Mouse (Mus musculus) intestine, embryonic 16.5 days (tissue): Measurements from ENCODE around the gene Ccdc102a. TPM values are rescaled to one million over a fixed set of nuclear protein-coding genes. Genes with fewer than 3 reads are reported as not detected.

Experiments used
- ATAC-seq: fragments of 200-750 bp; cut with Nextera tagmentation; 2 replicates; pipeline ENCODE4 v1.8.0; 2017; ENCODE audit warnings: moderate TSS enrichment, moderate library complexity
- H3K27ac ChIP-seq: fragments of 300-500 bp; sonication (generic); 2 replicates; pipeline ENCODE4 v1.5.1; 2014; ENCODE audit warnings: mild to moderate bottlenecking, low read length
- H3K27me3 ChIP-seq: fragments of 300-500 bp; sonication (generic); replicated peaks from 2 replicates; pipeline ENCODE4 v1.6.1; 2014; ENCODE audit warnings: low read length, control low read depth, mixed read lengths; ENCODE audit not compliant: control insufficient read depth, insufficient read depth
- H3K36me3 ChIP-seq: fragments of 300-500 bp; sonication (generic); 2 replicates; pipeline ENCODE4 v1.6.1; 2014; ENCODE audit warnings: low read length, control low read depth; ENCODE audit not compliant: control insufficient read depth, insufficient read depth
- H3K4me1 ChIP-seq: fragments of 300-500 bp; sonication (generic); 2 replicates; pipeline ENCODE4 v1.6.1; 2014; ENCODE audit warnings: low read length, control low read depth, mixed read lengths; ENCODE audit not compliant: control insufficient read depth, insufficient read depth
- H3K4me2 ChIP-seq: fragments of 300-500 bp; sonication (generic); 2 replicates; pipeline ENCODE4 v1.6.1; 2014; ENCODE audit warnings: low read depth, low read length, control low read depth
- H3K4me3 ChIP-seq: fragments of 300-500 bp; sonication (generic); 2 replicates; pipeline ENCODE4 v1.5.1; 2014; ENCODE audit warnings: mild to moderate bottlenecking, low read length
- H3K9ac ChIP-seq: fragments of 300-500 bp; sonication (generic); 2 replicates; pipeline ENCODE4 v1.6.1; 2014; ENCODE audit warnings: low read depth, low read length
- H3K9me3 ChIP-seq: fragments of 300-500 bp; sonication (generic); 2 replicates; pipeline ENCODE4 v1.6.1; 2016; ENCODE audit warnings: low read length, control low read depth; ENCODE audit not compliant: control insufficient read depth
- WGBS: fragments of 180-500 bp; shearing (Covaris S2); extraction: QIAGEN DNeasy Blood & Tissue Kit; methylation state at CpG from one replicate; pipeline ENCODE4 v1.1.7; 2014; 5-methylcytosine and 5-hydroxymethylcytosine counted together
- polyA plus RNA-seq: library from polyadenylated mRNA; unstranded; fragments of >200 nt; fragmentation: Nextera tagmentation; extraction: Ambion mirVana; gene quantifications from 2 replicates; pipeline ENCODE4 v1.2.1, GENCODE M21; 2015

Gene Ccdc102a
- polyA plus RNA-seq, 1 experiment from 2014 or later = 10.9 TPM

- Histone ChIP-seq H3K4me1 (peaks cover 64% of the 10 kb centered on the region), H3K36me3 (0 out of 2 replicates have a peak, but pooled peaks cover 5% of the 10 kb centered on the region), H3K4me2 (peak overlapping the region; percentile 96), H3K9ac (peak overlapping the region; percentile 70), H3K4me3 (peak overlapping the region; percentile 59), H3K27ac (peak overlapping the region; percentile 92), H3K27me3 (no peaks in the 10 kb centered on the region), H3K9me3 (no peaks in the 10 kb centered on the region)
- WGBS = 34% methylated on average over 3 of the region's 3 CpGs
- ATAC-seq = no peak
These were observed 45.7 kb downstream of the Ccdc102a start for GRCm38 (mm10) chr8:94872156-94872555.

DNA sequence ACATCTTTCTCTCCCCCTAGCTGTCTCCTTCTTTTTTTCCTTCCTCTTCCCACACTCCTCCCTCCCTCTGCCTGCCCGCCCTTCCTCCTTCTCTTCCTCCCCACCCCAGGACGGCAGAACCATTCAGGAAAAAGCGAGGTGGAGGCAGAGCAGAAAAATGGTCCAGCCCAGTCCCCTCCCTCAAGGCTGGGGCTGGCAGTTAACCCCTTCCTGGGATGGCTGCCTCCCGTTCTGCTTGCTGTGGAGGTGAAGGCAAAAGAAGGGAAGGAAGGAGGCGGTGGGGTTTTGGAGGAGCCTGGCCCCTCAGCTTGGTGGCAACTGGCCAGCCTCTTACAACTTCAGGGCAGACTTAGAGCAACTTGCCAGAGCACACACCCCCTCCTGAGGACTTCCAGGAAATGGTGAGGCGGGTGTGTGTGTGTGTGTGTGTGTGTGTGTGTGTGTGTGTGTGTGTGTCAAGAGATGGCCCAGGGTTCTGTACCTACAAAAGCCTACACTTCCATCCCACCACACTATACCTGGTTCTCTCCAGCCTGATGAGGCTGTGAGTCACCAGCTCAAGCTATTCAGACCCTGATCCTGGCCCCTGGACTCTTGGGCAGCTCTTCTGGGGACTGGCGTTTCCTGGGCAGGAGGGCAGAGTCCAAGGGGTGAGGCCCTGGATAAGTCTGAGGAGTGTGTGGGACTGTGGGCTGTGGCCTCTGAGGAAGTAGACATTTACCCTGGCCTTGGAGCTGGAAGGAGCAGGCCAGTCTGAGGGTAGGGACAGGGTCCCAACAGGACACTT is 46.6 kb downstream of the Ccdc102a start:
- Histone ChIP-seq H3K4me1 (peaks cover 59% of the 10 kb centered on the region), H3K27ac (peak overlapping the region; percentile 92), H3K4me3 (peak overlapping the region; percentile 59), H3K9me3 (no peaks in the 10 kb centered on the region), H3K27me3 (no peaks in the 10 kb centered on the region), H3K36me3 (peaks cover 9% of the 10 kb centered on the region; the same call in 1 of the 2 replicates), H3K4me2 (peak overlapping the region; percentile 96), H3K9ac (peak overlapping the region; percentile 70)
- peak; percentile 87 for ATAC-seq
- under 1% methylated on average over 7 of the region's 7 CpGs for WGBS

- no peak for ATAC-seq
- peak overlapping the region; percentile 59 for H3K4me3 ChIP-seq
- peak overlapping the region; percentile 70 for H3K9ac ChIP-seq
- H3K4me2 ChIP-seq = peak overlapping the region; percentile 96
- H3K27ac ChIP-seq = peak overlapping the region; percentile 92
- peaks cover 57% of the 10 kb centered on the region for H3K4me1 ChIP-seq
- WGBS = 11% methylated on average over 22 of the region's 22 CpGs
- no peaks in the 10 kb centered on the region for H3K27me3 ChIP-seq
- H3K9me3 ChIP-seq = no peaks in the 10 kb centered on the region
- peaks cover 10% of the 10 kb centered on the region; the same call in 1 of the 2 replicates for H3K36me3 ChIP-seq
These were observed 47.3 kb downstream of the Ccdc102a start for GRCm38 (mm10) chr8:94870474-94871107.

DNA sequence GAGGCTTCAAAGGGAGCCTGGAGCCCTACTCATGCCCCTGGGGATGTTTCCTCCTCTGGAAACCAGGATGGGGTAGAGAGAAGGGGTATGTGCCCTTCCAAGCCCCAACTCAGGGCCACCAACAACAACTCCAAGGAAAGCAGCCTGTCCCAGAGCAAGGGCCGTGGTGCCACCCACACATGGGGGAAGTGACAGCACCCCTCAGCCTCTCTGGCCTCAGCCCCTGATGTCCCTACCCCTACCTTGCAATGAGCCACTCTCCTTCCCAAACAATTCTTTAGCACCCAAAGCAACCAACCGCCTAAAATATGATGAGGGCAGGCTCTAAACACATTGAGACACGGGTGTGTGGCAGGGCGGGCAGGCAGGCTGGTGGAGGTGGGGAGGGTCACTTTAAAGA is 47.9 kb downstream of the Ccdc102a start:
- Histone ChIP-seq H3K4me1 (peaks cover 51% of the 10 kb centered on the region), H3K4me3 (peak overlapping the region; percentile 59), H3K27me3 (no peaks in the 10 kb centered on the region), H3K9ac (peak overlapping the region; percentile 70), H3K36me3 (peaks cover 14% of the 10 kb centered on the region; the same call in 1 of the 2 replicates), H3K4me2 (peak overlapping the region; percentile 96), H3K27ac (0 out of 2 replicates have a peak overlapping the region, but pooled peaks have one; percentile 92), H3K9me3 (no peaks in the 10 kb centered on the region)
- no peak for ATAC-seq
- WGBS = 38% methylated on average over 4 of the region's 4 CpGs

DNA sequence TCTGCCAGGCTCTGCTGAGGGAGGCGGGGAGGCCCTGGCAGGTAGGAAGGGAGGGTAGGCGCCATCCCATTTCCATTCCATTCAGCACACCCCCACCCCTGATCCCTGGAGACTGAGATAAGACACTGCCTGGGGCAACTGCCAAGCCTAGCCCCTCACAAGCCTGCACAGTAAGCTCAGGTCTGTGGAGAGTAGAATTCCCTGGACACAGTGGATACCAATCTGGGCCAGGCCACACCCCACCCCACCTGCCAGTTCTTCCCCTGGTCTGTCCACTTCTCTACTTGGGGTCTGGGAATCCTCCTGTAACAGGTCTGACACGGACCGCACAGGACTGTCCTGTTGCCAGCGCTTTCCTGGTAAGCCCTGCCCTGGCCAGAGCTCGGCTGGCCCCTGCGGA is 48.8 kb downstream of the Ccdc102a start:
- Histone ChIP-seq H3K27me3 (no peaks in the 10 kb centered on the region), H3K27ac (no peak overlapping the region), H3K36me3 (peaks cover 14% of the 10 kb centered on the region; the same call in 1 of the 2 replicates), H3K4me3 (no peak overlapping the region), H3K4me2 (0 out of 2 replicates have a peak overlapping the region, but pooled peaks have one; percentile 8), H3K9me3 (no peaks in the 10 kb centered on the region), H3K9ac (peak overlapping the region; percentile 70; the same call in 1 of the 2 replicates), H3K4me1 (peaks cover 44% of the 10 kb centered on the region)
- WGBS = 67% methylated on average over 7 of the region's 7 CpGs
- no peak for ATAC-seq

GRCm38 (mm10) chr8:94866921-94867320 is 51.0 kb downstream of the Ccdc102a start:
- H3K4me1 ChIP-seq = peaks cover 31% of the 10 kb centered on the region
- no peak overlapping the region for H3K27ac ChIP-seq
- ATAC-seq = no peak
- no peak overlapping the region for H3K4me3 ChIP-seq
- peaks cover 22% of the 10 kb centered on the region for H3K36me3 ChIP-seq
- no peak overlapping the region for H3K4me2 ChIP-seq
- H3K9ac ChIP-seq = no peak overlapping the region
- H3K27me3 ChIP-seq = no peaks in the 10 kb centered on the region
- H3K9me3 ChIP-seq = no peaks in the 10 kb centered on the region
- WGBS = 87% methylated on average over 9 of the region's 9 CpGs

DNA sequence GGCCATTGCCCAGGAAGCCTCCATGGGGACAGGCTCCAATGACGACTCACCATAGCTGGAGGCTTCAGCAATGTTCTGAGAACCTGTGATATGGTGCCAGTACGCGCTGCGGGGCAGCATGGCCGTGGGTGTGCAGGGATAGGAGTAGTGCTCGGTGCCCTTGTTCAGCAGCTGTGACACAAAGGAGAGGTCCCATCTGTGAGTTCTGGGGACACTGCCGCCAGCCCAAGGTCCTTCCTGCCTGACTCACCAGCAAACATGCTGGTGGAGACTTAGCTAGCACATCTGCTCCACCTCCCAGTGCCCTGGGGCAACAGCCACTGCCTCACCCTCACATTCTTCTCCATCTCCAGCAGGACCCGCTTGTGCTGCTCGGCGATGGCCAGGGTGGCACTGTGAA is 52.6 kb downstream of the Ccdc102a start:
- Histone ChIP-seq H3K9ac (no peak overlapping the region), H3K9me3 (no peaks in the 10 kb centered on the region), H3K4me1 (peaks cover 22% of the 10 kb centered on the region), H3K4me2 (no peak overlapping the region), H3K27me3 (no peaks in the 10 kb centered on the region), H3K36me3 (peaks cover 25% of the 10 kb centered on the region), H3K27ac (no peak overlapping the region; the same call in 1 of the 2 replicates), H3K4me3 (no peak overlapping the region)
- no peak for ATAC-seq
- 80% methylated on average over 10 of the region's 10 CpGs for WGBS

DNA sequence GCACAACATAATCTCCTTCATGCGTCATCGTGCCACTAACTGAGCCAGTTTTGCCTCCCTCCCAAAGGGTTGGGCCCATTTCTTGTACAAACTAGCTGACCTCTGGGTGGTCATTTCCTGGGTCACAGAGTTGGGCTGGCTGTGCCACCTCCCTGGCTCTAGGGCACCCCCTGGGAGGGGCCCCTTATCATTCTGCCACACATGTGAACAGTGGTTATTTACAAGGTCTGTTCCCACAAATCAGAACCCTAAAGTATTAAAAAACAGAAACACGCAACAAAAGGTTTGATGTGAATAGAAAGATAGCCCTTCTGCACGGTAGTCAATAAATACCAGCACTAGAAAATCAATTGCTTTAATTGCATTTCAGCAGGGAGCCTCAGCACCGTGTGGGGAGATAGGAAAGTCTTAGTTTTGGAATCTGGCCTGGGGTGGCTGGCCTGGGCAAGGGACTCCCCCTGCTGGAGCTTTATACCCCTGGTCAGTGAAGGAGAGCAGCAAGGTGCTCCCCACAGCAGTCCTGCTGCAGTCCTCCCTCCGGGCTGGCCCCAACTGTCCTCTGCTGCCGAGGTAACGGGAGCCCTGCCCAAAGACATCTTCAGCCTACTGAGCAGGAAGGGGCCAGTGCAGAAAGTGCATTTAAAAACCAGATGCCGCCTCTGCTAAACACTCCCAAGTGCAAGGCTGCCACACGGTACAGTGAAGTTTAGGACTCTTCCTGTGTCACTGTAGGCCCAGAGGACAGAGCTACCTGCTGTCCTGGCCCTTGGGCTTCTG is 53.8 kb downstream of the Ccdc102a start:
- peaks cover 25% of the 10 kb centered on the region for H3K36me3 ChIP-seq
- no peaks in the 10 kb centered on the region for H3K9me3 ChIP-seq
- 67% methylated on average over 10 of the region's 10 CpGs for WGBS
- H3K4me2 ChIP-seq = no peak overlapping the region
- H3K9ac ChIP-seq = no peak overlapping the region
- no peak overlapping the region for H3K4me3 ChIP-seq
- H3K27me3 ChIP-seq = no peaks in the 10 kb centered on the region
- H3K27ac ChIP-seq = no peak overlapping the region; the same call in 1 of the 2 replicates
- peaks cover 10% of the 10 kb centered on the region for H3K4me1 ChIP-seq
- ATAC-seq = no peak
